Mouse (Mus musculus) cortical plate, adult 2 months (tissue): ENCODE measurements around the gene Dscam.

Source experiments
- CTCF ChIP-seq: fragments of 200-500 bp; IDR thresholded peaks from 2 replicates; pipeline ENCODE4 v1.5.1; 2011; ENCODE audit warnings: mild to moderate bottlenecking, control low read depth, low read length; ENCODE audit not compliant: insufficient read depth; ENCODE audit errors: extremely low read depth
- POLR2A ChIP-seq: fragments of 200-500 bp; IDR thresholded peaks from 2 replicates; pipeline ENCODE4 v1.6.1; 2011; ENCODE audit warnings: mild to moderate bottlenecking, low read length, control low read depth; ENCODE audit not compliant: insufficient read depth; ENCODE audit errors: extremely low read depth

- TF ChIP-seq CTCF (no peak), POLR2A (no peak)
Measured at GRCm38 (mm10) chr16:96556621-96557020, 613.9 kb downstream of the Dscam start.
